Mouse (Mus musculus) heart, postnatal 0 days (tissue): ENCODE measurements around the gene Cldn7. TPM values are rescaled to one million over a fixed set of nuclear protein-coding genes. Genes with fewer than 3 reads are reported as not detected.

Source experiments
- ATAC-seq: fragments of 200-750 bp; cut with Nextera tagmentation; 2 replicates; pipeline ENCODE4 v1.8.0; 2017; ENCODE audit warnings: low read depth, moderate number of reproducible peaks, moderate library complexity; ENCODE audit not compliant: insufficient read depth
- DNase-seq: peaks from one replicate; pipeline ENCODE4 v3.0.0-alpha.2; 2016; ENCODE audit warnings: low spot score
- H3K27ac ChIP-seq: fragments of 300-500 bp; sonication (generic); 2 replicates; pipeline ENCODE4 v1.5.1; 2014; ENCODE audit warnings: low read depth, mild to moderate bottlenecking
- H3K27me3 ChIP-seq: fragments of 300-500 bp; sonication (generic); 2 replicates; pipeline ENCODE4 v1.6.1; 2014; ENCODE audit warnings: low read length, mixed read lengths; ENCODE audit not compliant: control insufficient read depth, insufficient read depth
- H3K36me3 ChIP-seq: fragments of 300-500 bp; sonication (generic); replicated peaks from 2 replicates; pipeline ENCODE4 v1.6.1; 2014; ENCODE audit warnings: low read length, mixed read lengths; ENCODE audit not compliant: control insufficient read depth, insufficient read depth
- H3K4me1 ChIP-seq: fragments of 300-500 bp; sonication (generic); 2 replicates; pipeline ENCODE4 v1.6.1; 2014; ENCODE audit warnings: antibody characterized with exemption; ENCODE audit not compliant: control insufficient read depth, insufficient read depth
- H3K4me2 ChIP-seq: fragments of 300-500 bp; sonication (generic); 2 replicates; pipeline ENCODE4 v1.6.1; 2014; ENCODE audit warnings: low read depth, mild to moderate bottlenecking, low read length, moderate library complexity
- H3K4me3 ChIP-seq: fragments of 300-500 bp; sonication (generic); 2 replicates; pipeline ENCODE4 v1.5.1; 2014; ENCODE audit warnings: low read depth, low read length
- H3K9ac ChIP-seq: fragments of 300-500 bp; sonication (generic); replicated peaks from 2 replicates; pipeline ENCODE4 v1.6.1; 2014; ENCODE audit warnings: low read depth, low read length, mixed read lengths
- H3K9me3 ChIP-seq: fragments of 300-500 bp; sonication (generic); replicated peaks from 2 replicates; pipeline ENCODE4 v1.6.1; 2016; ENCODE audit warnings: low read length; ENCODE audit not compliant: control insufficient read depth
- CTCF ChIP-seq: IDR thresholded peaks from 2 replicates; pipeline ENCODE4 v1.5.1; 2016; ENCODE audit warnings: antibody characterized with exemption, control low read depth, low read depth
- EP300 ChIP-seq: IDR thresholded peaks from 2 replicates; pipeline ENCODE4 v1.6.1; 2016; ENCODE audit warnings: antibody characterized with exemption, low read depth
- WGBS: fragments of 180-500 bp; shearing (Covaris S2); extraction: QIAGEN DNeasy Blood & Tissue Kit; methylation state at CpG from one replicate; pipeline ENCODE4 v1.1.7; 2014; 5-methylcytosine and 5-hydroxymethylcytosine counted together
- polyA plus RNA-seq: library from polyadenylated mRNA; unstranded; fragments of >200 nt; fragmentation: Nextera tagmentation; extraction: Ambion mirVana; gene quantifications from 2 replicates; pipeline ENCODE4 v1.2.1, GENCODE M21; 2015
- total RNA-seq: library from RNA; depleted of rRNA; stranded (reverse); fragments of >200 nt; gene quantifications from 2 replicates; pipeline ENCODE4 v1.2.3, GENCODE M21; 2014; ENCODE audit warnings: low replicate concordance

Cldn7 gene
- total and polyA plus RNA-seq, 2 experiments from 2014 or later: 0.64 TPM; not detected in 1

DNA sequence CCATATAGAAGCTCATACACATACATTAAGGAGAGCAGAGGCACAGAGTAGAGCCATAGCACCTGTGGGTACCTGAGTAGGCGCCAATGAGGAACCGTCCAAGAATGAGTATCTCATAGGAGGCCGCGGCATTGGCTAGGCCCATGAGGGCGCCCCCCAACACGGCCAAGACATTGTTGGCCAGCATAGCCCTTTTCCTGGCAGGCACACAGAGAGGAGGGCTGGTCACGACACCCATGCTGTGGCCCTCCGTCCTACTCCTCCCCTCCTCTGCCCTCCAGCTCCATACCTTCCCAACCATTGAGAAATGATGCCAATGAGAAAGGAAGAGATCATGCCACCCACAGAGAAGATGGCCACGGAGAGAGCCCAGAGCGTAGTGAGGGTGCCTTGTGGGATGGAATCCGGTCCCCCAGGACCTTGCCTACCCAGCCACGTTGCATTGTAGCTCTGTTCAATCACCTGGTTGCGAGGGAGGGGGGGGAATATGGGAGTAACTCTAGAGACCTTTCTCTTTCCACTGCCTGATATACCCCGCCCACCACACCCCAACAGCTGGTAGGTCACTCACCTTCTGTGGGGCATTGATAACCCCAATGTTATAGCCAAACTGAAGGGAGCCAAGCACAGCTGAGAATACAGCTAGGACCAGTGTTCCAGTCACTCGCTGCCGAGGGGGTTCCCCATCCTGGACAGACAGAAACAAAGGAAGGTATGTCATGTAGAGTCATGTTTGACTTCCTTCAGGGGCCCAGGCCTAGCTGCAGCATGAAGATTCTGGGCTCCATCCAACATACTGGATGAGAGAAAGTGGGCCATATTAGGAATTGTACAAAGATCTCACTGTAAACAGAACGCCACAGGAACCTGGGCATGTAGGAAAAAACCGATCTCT lies 18.3 kb upstream of the Cldn7 start:
- Histone ChIP-seq H3K9me3 (no peaks in the 10 kb centered on the region), H3K9ac (peak overlapping the region; percentile 50), H3K27ac (peak overlapping the region; percentile 94), H3K27me3 (no peaks in the 10 kb centered on the region), H3K4me1 (peaks cover 11% of the 10 kb centered on the region), H3K4me2 (peak overlapping the region; percentile 62), H3K4me3 (peak overlapping the region; percentile 60), H3K36me3 (peaks cover 38% of the 10 kb centered on the region)
- no peak for ATAC-seq
- no peak for DNase-seq
- TF ChIP-seq EP300 (no peak), CTCF (no peak)
- WGBS: 83% methylated on average over 18 of the region's 18 CpGs

DNA sequence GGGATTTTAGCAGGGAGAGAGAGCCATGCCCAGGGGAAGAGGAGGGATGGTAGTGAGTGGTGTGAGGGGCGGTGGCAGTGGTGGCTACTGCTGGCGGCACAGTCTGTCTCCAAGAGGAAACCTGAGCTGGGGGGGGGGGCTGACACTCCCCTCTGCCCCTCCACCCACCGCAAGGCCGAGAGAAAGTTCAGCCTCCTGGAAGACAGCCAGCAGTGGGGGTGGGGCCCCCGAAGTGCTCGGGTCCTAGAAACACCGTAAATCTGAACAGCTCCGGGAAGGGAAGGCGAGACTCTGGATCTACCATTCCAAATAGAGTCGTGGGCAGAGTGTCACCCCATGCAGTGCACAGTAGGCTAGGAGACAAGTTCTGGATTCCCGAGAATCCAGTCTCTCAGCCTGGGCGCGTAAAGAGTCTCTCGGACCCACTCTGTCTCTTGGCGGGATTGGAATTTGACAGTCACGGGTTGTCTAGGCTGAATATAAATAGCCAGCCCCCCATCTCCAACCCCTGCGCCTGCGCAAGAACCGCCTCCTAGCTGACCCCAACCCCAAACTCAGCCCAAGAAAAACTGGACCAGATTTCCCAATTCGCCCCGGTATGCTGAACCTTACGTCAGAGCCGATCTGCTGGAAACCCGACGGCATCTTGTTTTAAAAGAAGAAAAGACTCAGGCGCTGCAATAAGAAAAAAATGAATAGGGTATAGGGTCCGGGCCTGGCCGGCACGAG lies 17.1 kb upstream of the Cldn7 start:
- peak overlapping the region; percentile 94 for H3K27ac ChIP-seq
- peak; percentile 68 for ATAC-seq
- peak overlapping the region; percentile 62 for H3K4me2 ChIP-seq
- no peaks in the 10 kb centered on the region for H3K9me3 ChIP-seq
- peak overlapping the region; percentile 50 for H3K9ac ChIP-seq
- TF ChIP-seq EP300 (peak; percentile 67; the same call in 1 of the 2 replicates), CTCF (no peak)
- 4% methylated on average over 29 of the region's 29 CpGs for WGBS
- peak overlapping the region; percentile 60 for H3K4me3 ChIP-seq
- H3K36me3 ChIP-seq: peaks cover 34% of the 10 kb centered on the region
- H3K4me1 ChIP-seq: peaks cover 11% of the 10 kb centered on the region
- no peaks in the 10 kb centered on the region for H3K27me3 ChIP-seq
- peak; percentile 77 for DNase-seq

GRCm38 (mm10) chr11:69948066-69948762 lies 16.4 kb upstream of the Cldn7 start, which contains the start of gene Slc2a4:
TSS of gene Slc2a4 (minus strand) at chr11:69948188.
- Histone ChIP-seq H3K27ac (peak within 1 kb of the TSS; percentile 94), H3K9me3 (no peaks in the 10 kb centered on the region), H3K9ac (peak within 1 kb of the TSS; percentile 50), H3K27me3 (no peaks in the 10 kb centered on the region), H3K4me2 (peak within 1 kb of the TSS; percentile 62), H3K4me1 (peaks cover 11% of the 10 kb centered on the region), H3K4me3 (peak within 1 kb of the TSS; percentile 60), H3K36me3 (peaks cover 27% of the 10 kb centered on the region)
- DNase-seq (peak; percentile 94), ATAC-seq (peak; percentile 90)
- TF ChIP-seq EP300 (no peak; the same call in 1 of the 2 replicates), CTCF (no peak)
- under 1% methylated on average over 34 of the region's 34 CpGs for WGBS

DNA sequence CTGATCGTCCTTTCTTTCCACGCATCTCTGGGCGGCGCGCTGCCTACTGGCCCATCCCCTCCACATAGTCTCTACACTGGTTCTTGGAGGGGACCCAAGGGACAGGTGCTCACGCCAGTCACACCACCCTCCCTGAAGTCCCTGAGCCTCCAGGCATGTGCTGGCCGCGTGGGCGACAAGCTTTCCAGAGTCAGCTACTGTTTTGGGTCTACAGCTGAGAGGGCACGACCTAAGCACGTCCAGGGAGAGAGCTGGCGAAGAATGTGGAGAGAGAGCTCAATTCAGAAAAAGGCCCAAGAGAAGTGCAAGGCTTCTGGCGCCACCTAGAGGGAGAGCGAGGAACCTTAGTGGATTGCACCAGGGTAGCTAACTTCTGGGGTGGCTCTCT lies 15.8 kb upstream of the Cldn7 start:
- peak; percentile 95 for DNase-seq
- Histone ChIP-seq H3K36me3 (peaks cover 22% of the 10 kb centered on the region), H3K27me3 (no peaks in the 10 kb centered on the region), H3K9me3 (no peaks in the 10 kb centered on the region), H3K4me1 (peaks cover 11% of the 10 kb centered on the region), H3K27ac (peak overlapping the region; percentile 94), H3K4me2 (peak overlapping the region; percentile 62), H3K4me3 (peak overlapping the region; percentile 60), H3K9ac (no peak overlapping the region)
- WGBS: 1% methylated on average over 14 of the region's 14 CpGs
- TF ChIP-seq EP300 (0 out of 2 replicates have a peak, but pooled peaks have one; percentile 78), CTCF (peak; percentile 96)
- peak; percentile 49 for ATAC-seq

GRCm38 (mm10) chr11:69950807-69951459 lies 13.6 kb upstream of the Cldn7 start:
- H3K36me3 ChIP-seq: peaks cover 2% of the 10 kb centered on the region; the same call in 1 of the 2 replicates
- no peak overlapping the region for H3K4me2 ChIP-seq
- H3K4me3 ChIP-seq: no peak overlapping the region
- H3K9me3 ChIP-seq: no peaks in the 10 kb centered on the region
- 44% methylated on average over 4 of the region's 4 CpGs for WGBS
- no peak overlapping the region for H3K27ac ChIP-seq
- ATAC-seq: no peak
- no peaks in the 10 kb centered on the region for H3K27me3 ChIP-seq
- TF ChIP-seq EP300 (no peak), CTCF (peak; percentile 31)
- no peak for DNase-seq
- H3K9ac ChIP-seq: no peak overlapping the region
- peaks cover 7% of the 10 kb centered on the region for H3K4me1 ChIP-seq
